Mouse (Mus musculus): ENCODE measurements around the gene Plg. TPM values are rescaled to one million over a fixed set of nuclear protein-coding genes. Genes with fewer than 3 reads are reported as not detected.
A peak's percentile ranks its signal among the peaks of the same experiment; 100 is the strongest.

Plg gene
- polyA plus RNA-seq, 1 experiment from 2014 or later, result 1.0 TPM

- no peaks in the 10 kb centered on the region for H3K27me3 ChIP-seq (ENCODE audit: insufficient read depth, low read length)
- 0 out of 2 replicates have a peak, but pooled peaks cover 3% of the 10 kb centered on the region for H3K4me1 ChIP-seq (ENCODE audit: insufficient read depth, low read length)
- H3K4me3 ChIP-seq (ENCODE audit: low read length), result no peak overlapping the region
- H3K27ac ChIP-seq (ENCODE audit: low read length), result no peak overlapping the region
- WGBS, result 57% methylated on average over 5 of the region's 5 CpGs
- H3K36me3 ChIP-seq (ENCODE audit: insufficient read depth, low read length), result no peaks in the 10 kb centered on the region
- H3K4me2 ChIP-seq (replicated peaks; ENCODE audit: low read depth, low read length), result no peak overlapping the region
- no peaks in the 10 kb centered on the region for H3K9me3 ChIP-seq (ENCODE audit: low read length)
- ATAC-seq (ENCODE audit: low FRiP score, low TSS enrichment), result no peak; the same call in 1 of the 2 replicates
- H3K9ac ChIP-seq (replicated peaks; ENCODE audit: low read length), result no peak overlapping the region
Observed at GRCm38 (mm10) chr17:12431707-12432106, 53.3 kb downstream of the Plg start.

- Histone ChIP-seq H3K27ac (ENCODE audit: low read length) (no peak overlapping the region), H3K4me1 (ENCODE audit: insufficient read depth, low read length) (no peaks in the 10 kb centered on the region), H3K36me3 (ENCODE audit: insufficient read depth, low read length) (no peaks in the 10 kb centered on the region), H3K9me3 (ENCODE audit: low read length) (no peaks in the 10 kb centered on the region), H3K4me3 (ENCODE audit: low read length) (no peak overlapping the region), H3K9ac (replicated peaks; ENCODE audit: low read length) (no peak overlapping the region), H3K27me3 (ENCODE audit: insufficient read depth, low read length) (no peaks in the 10 kb centered on the region), H3K4me2 (replicated peaks; ENCODE audit: low read depth, low read length) (no peak overlapping the region)
- WGBS, result 57% methylated on average over 10 of the region's 10 CpGs
- ATAC-seq (ENCODE audit: low FRiP score, low TSS enrichment), result no peak
Observed at GRCm38 (mm10) chr17:12437771-12438170, 59.4 kb downstream of the Plg start.

GRCm38 (mm10) chr17:12444561-12444960, 66.2 kb downstream of the Plg start:
- Histone ChIP-seq H3K27ac (ENCODE audit: low read length) (no peak overlapping the region), H3K4me1 (ENCODE audit: insufficient read depth, low read length) (no peaks in the 10 kb centered on the region), H3K9ac (replicated peaks; ENCODE audit: low read length) (no peak overlapping the region), H3K27me3 (ENCODE audit: insufficient read depth, low read length) (no peaks in the 10 kb centered on the region), H3K4me2 (replicated peaks; ENCODE audit: low read depth, low read length) (no peak overlapping the region), H3K9me3 (ENCODE audit: low read length) (no peaks in the 10 kb centered on the region), H3K4me3 (ENCODE audit: low read length) (no peak overlapping the region), H3K36me3 (ENCODE audit: insufficient read depth, low read length) (no peaks in the 10 kb centered on the region)
- 0 out of 2 replicates have a peak, but pooled peaks have one; percentile 46 for ATAC-seq (ENCODE audit: low FRiP score, low TSS enrichment)
- WGBS, result 66% methylated on average over 2 of the region's 2 CpGs

- Histone ChIP-seq H3K4me2 (replicated peaks; ENCODE audit: low read depth, low read length) (no peak overlapping the region), H3K27me3 (ENCODE audit: insufficient read depth, low read length) (no peaks in the 10 kb centered on the region), H3K9ac (replicated peaks; ENCODE audit: low read length) (no peak overlapping the region), H3K36me3 (ENCODE audit: insufficient read depth, low read length) (no peaks in the 10 kb centered on the region), H3K4me1 (ENCODE audit: insufficient read depth, low read length) (no peaks in the 10 kb centered on the region), H3K27ac (ENCODE audit: low read length) (no peak overlapping the region), H3K4me3 (ENCODE audit: low read length) (no peak overlapping the region), H3K9me3 (ENCODE audit: low read length) (no peaks in the 10 kb centered on the region)
- ATAC-seq (ENCODE audit: low FRiP score, low TSS enrichment), result no peak
- WGBS, result 55% methylated on average over 4 of the region's 4 CpGs
Observed at GRCm38 (mm10) chr17:12451234-12451633, 72.8 kb downstream of the Plg start.

GRCm38 (mm10) chr17:12452862-12453531, 74.6 kb downstream of the Plg start:
- no peaks in the 10 kb centered on the region for H3K27me3 ChIP-seq (ENCODE audit: insufficient read depth, low read length)
- H3K36me3 ChIP-seq (ENCODE audit: insufficient read depth, low read length), result no peaks in the 10 kb centered on the region
- no peak overlapping the region for H3K27ac ChIP-seq (ENCODE audit: low read length)
- no peak overlapping the region for H3K9ac ChIP-seq (replicated peaks; ENCODE audit: low read length)
- WGBS, result 78% methylated on average over 11 of the region's 11 CpGs
- no peak overlapping the region for H3K4me2 ChIP-seq (replicated peaks; ENCODE audit: low read depth, low read length)
- ATAC-seq (ENCODE audit: low FRiP score, low TSS enrichment), result no peak
- no peaks in the 10 kb centered on the region for H3K9me3 ChIP-seq (ENCODE audit: low read length)
- H3K4me1 ChIP-seq (ENCODE audit: insufficient read depth, low read length), result no peaks in the 10 kb centered on the region
- H3K4me3 ChIP-seq (ENCODE audit: low read length), result no peak overlapping the region

GRCm38 (mm10) chr17:12453691-12454090, 75.3 kb downstream of the Plg start:
- no peak overlapping the region for H3K4me2 ChIP-seq (replicated peaks; ENCODE audit: low read depth, low read length)
- no peaks in the 10 kb centered on the region for H3K9me3 ChIP-seq (ENCODE audit: low read length)
- no peak for ATAC-seq (ENCODE audit: low FRiP score, low TSS enrichment)
- WGBS, result 84% methylated on average over 6 of the region's 6 CpGs
- H3K27me3 ChIP-seq (ENCODE audit: insufficient read depth, low read length), result no peaks in the 10 kb centered on the region
- no peak overlapping the region for H3K4me3 ChIP-seq (ENCODE audit: low read length)
- H3K9ac ChIP-seq (replicated peaks; ENCODE audit: low read length), result no peak overlapping the region
- H3K4me1 ChIP-seq (ENCODE audit: insufficient read depth, low read length), result no peaks in the 10 kb centered on the region
- H3K36me3 ChIP-seq (ENCODE audit: insufficient read depth, low read length), result no peaks in the 10 kb centered on the region
- H3K27ac ChIP-seq (ENCODE audit: low read length), result no peak overlapping the region

GRCm38 (mm10) chr17:12455143-12455790, 76.9 kb downstream of the Plg start:
- Histone ChIP-seq H3K9me3 (ENCODE audit: low read length) (no peaks in the 10 kb centered on the region), H3K4me1 (ENCODE audit: insufficient read depth, low read length) (no peaks in the 10 kb centered on the region), H3K9ac (replicated peaks; ENCODE audit: low read length) (no peak overlapping the region), H3K4me2 (replicated peaks; ENCODE audit: low read depth, low read length) (no peak overlapping the region), H3K36me3 (ENCODE audit: insufficient read depth, low read length) (no peaks in the 10 kb centered on the region), H3K27me3 (ENCODE audit: insufficient read depth, low read length) (no peaks in the 10 kb centered on the region), H3K4me3 (ENCODE audit: low read length) (no peak overlapping the region), H3K27ac (ENCODE audit: low read length) (no peak overlapping the region)
- WGBS, result 77% methylated on average over 5 of the region's 5 CpGs
- ATAC-seq (ENCODE audit: low FRiP score, low TSS enrichment), result no peak

- Histone ChIP-seq H3K27ac (ENCODE audit: low read length) (no peak overlapping the region), H3K4me3 (ENCODE audit: low read length) (no peak overlapping the region), H3K36me3 (ENCODE audit: insufficient read depth, low read length) (no peaks in the 10 kb centered on the region), H3K4me1 (ENCODE audit: insufficient read depth, low read length) (no peaks in the 10 kb centered on the region), H3K4me2 (replicated peaks; ENCODE audit: low read depth, low read length) (no peak overlapping the region), H3K9ac (replicated peaks; ENCODE audit: low read length) (no peak overlapping the region), H3K9me3 (ENCODE audit: low read length) (peaks cover 4% of the 10 kb centered on the region; the same call in 1 of the 2 replicates), H3K27me3 (ENCODE audit: insufficient read depth, low read length) (no peaks in the 10 kb centered on the region)
- no peak for ATAC-seq (ENCODE audit: low FRiP score, low TSS enrichment)
Observed at GRCm38 (mm10) chr17:12461168-12461567, 82.8 kb downstream of the Plg start.

- Histone ChIP-seq H3K9me3 (ENCODE audit: low read length) (no peaks in the 10 kb centered on the region), H3K27ac (ENCODE audit: low read length) (no peak overlapping the region), H3K9ac (replicated peaks; ENCODE audit: low read length) (no peak overlapping the region), H3K4me3 (ENCODE audit: low read length) (no peak overlapping the region), H3K4me2 (replicated peaks; ENCODE audit: low read depth, low read length) (no peak overlapping the region), H3K4me1 (ENCODE audit: insufficient read depth, low read length) (no peaks in the 10 kb centered on the region), H3K27me3 (ENCODE audit: insufficient read depth, low read length) (no peaks in the 10 kb centered on the region), H3K36me3 (ENCODE audit: insufficient read depth, low read length) (no peaks in the 10 kb centered on the region)
- ATAC-seq (ENCODE audit: low FRiP score, low TSS enrichment), result no peak
- 69% methylated on average over 4 of the region's 4 CpGs for WGBS
Observed at GRCm38 (mm10) chr17:12466501-12467000, 88.1 kb downstream of the Plg start.

- no peaks in the 10 kb centered on the region for H3K4me1 ChIP-seq (ENCODE audit: insufficient read depth, low read length)
- H3K4me2 ChIP-seq (replicated peaks; ENCODE audit: low read depth, low read length), result no peak overlapping the region
- no peak for ATAC-seq (ENCODE audit: low FRiP score, low TSS enrichment)
- H3K36me3 ChIP-seq (ENCODE audit: insufficient read depth, low read length), result no peaks in the 10 kb centered on the region
- H3K9ac ChIP-seq (replicated peaks; ENCODE audit: low read length), result no peak overlapping the region
- H3K27me3 ChIP-seq (ENCODE audit: insufficient read depth, low read length), result no peaks in the 10 kb centered on the region
- H3K4me3 ChIP-seq (ENCODE audit: low read length), result no peak overlapping the region
- WGBS, result 68% methylated on average over 3 of the region's 3 CpGs
- H3K27ac ChIP-seq (ENCODE audit: low read length), result no peak overlapping the region
- H3K9me3 ChIP-seq (ENCODE audit: low read length), result no peaks in the 10 kb centered on the region
Observed at GRCm38 (mm10) chr17:12467642-12468041, 89.2 kb downstream of the Plg start.
